Mouse (Mus musculus): Measurements from ENCODE around the gene Rbm12. TPM values are rescaled to one million over a fixed set of nuclear protein-coding genes. Genes with fewer than 3 reads are reported as not detected.

Rbm12 gene
- polyA plus RNA-seq (2012; rRNA removed), result 7.3 and 30.1 TPM in 2 replicates

GRCm38 (mm10) chr2:156111358-156112079 lies at the start of gene Rbm12, which contains the start of gene Cpne1:
Rbm12 (minus strand) TSS chr2:156111978.
Cpne1 (minus strand) TSS chr2:156111965.

GRCm38 (mm10) chr2:156143953-156144724 lies 32.4 kb upstream of the Rbm12 start, which contains the start of the genes Romo1 and Nfs1:
Romo1 (plus strand) TSS chr2:156144039.
Nfs1 (minus strand) TSS chr2:156144186.

GRCm38 (mm10) chr2:156126992-156127391 lies 15.2 kb upstream of the Rbm12 start, which contains the start of gene Gm28036:
Gm28036 (minus strand) TSS chr2:156127092.

GRCm38 (mm10) chr2:156065099-156066041 lies 46.4 kb downstream of the Rbm12 start, which contains the start of gene Spag4:
Spag4 (plus strand) TSS chr2:156065175.

GRCm38 (mm10) chr2:156052816-156053215 lies 59.0 kb downstream of the Rbm12 start, which contains the start of gene Fer1l4:
Fer1l4 (minus strand) TSS chr2:156052947.

Other genes starting within 250 kb of the Rbm12 start
- 16.7 and 23.2 TPM in 2 replicates for gene Uqcc1, start 181.7 kb downstream of the Rbm12 start, polyA plus RNA-seq (2012; rRNA removed)
- not detected in 2 replicates for gene Gm15557, start 171.2 kb downstream of the Rbm12 start, polyA plus RNA-seq (2012; rRNA removed)
- gene Gdf5, start 166.6 kb downstream of the Rbm12 start, polyA plus RNA-seq (2012; rRNA removed), result 0.85 and 0.87 TPM in 2 replicates
- gene Cep250, start 155.5 kb downstream of the Rbm12 start, polyA plus RNA-seq (2012; rRNA removed), result 12.7 and 14.5 TPM in 2 replicates
- 1.3 and 1.9 TPM in 2 replicates for gene 6430550D23Rik, start 104.0 kb downstream of the Rbm12 start, polyA plus RNA-seq (2012; rRNA removed)
- gene Ergic3, start 103.9 kb downstream of the Rbm12 start, polyA plus RNA-seq (2012; rRNA removed), result 340 and 531 TPM in 2 replicates
- gene Fer1l4, start 59.0 kb downstream of the Rbm12 start, polyA plus RNA-seq (2012; rRNA removed), result 0.69 and 2.6 TPM in 2 replicates
- 3.5 and 4.3 TPM in 2 replicates for gene Spag4, start 46.8 kb downstream of the Rbm12 start, polyA plus RNA-seq (2012; rRNA removed)
- 100 and 120 TPM in 2 replicates for gene Cpne1, start within 50 bp of the Rbm12 start, polyA plus RNA-seq (2012; rRNA removed)
- gene Gm28036, start 15.1 kb upstream of the Rbm12 start, polyA plus RNA-seq (2012; rRNA removed), result 0.69 and 1.3 TPM in 2 replicates
- gene Romo1, start 32.1 kb upstream of the Rbm12 start, polyA plus RNA-seq (2012; rRNA removed), result 334 and 385 TPM in 2 replicates
- gene Nfs1, start 32.2 kb upstream of the Rbm12 start, polyA plus RNA-seq (2012; rRNA removed), result 77.6 and 79.5 TPM in 2 replicates
- 64.9 and 70.8 TPM in 2 replicates for gene Rbm39, start 68.3 kb upstream of the Rbm12 start, polyA plus RNA-seq (2012; rRNA removed)
- gene Phf20, start 84.5 kb upstream of the Rbm12 start, polyA plus RNA-seq (2012; rRNA removed), result 29.2 and 32.2 TPM in 2 replicates
- 1.2 and 1.5 TPM in 2 replicates for gene Cnbd2, start 200.3 kb upstream of the Rbm12 start, polyA plus RNA-seq (2012; rRNA removed)
- gene Scand1, start 200.7 kb upstream of the Rbm12 start, polyA plus RNA-seq (2012; rRNA removed), result 289 and 408 TPM in 2 replicates

Measured in ovary, adult 2 months (tissue).